Mouse (Mus musculus) left cerebral cortex, adult 11 months (tissue): Measurements from ENCODE around the gene Arvcf.

Source experiments
- DNase-seq: peaks from one replicate; pipeline ENCODE4 v3.0.0; 2022; ENCODE audit warnings: low spot score

Arvcf gene

GRCm38 (mm10) chr16:18388583-18389435, 40.8 kb downstream of the Arvcf start:
- no peak for DNase-seq

DNA sequence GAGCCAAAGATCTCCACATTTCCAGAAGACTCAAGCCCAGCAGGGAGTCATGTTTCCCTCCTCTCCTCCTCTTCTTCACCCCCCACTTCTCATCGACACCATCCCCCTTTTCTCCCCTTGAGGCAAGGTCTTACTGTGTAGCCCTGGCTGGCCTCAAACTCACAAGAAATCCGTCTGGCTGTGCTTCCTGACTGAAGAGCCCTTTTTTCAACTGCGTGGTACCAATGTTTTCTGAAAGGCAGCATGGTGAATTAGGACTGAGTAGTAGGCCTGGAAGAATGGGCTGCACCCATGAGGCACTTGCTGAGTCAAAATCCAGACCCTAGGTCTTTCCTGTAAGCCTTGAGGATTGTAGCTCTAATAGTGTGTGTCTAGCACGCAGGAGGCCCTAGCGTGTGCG, 42.4 kb downstream of the Arvcf start:
- no peak for DNase-seq

DNA sequence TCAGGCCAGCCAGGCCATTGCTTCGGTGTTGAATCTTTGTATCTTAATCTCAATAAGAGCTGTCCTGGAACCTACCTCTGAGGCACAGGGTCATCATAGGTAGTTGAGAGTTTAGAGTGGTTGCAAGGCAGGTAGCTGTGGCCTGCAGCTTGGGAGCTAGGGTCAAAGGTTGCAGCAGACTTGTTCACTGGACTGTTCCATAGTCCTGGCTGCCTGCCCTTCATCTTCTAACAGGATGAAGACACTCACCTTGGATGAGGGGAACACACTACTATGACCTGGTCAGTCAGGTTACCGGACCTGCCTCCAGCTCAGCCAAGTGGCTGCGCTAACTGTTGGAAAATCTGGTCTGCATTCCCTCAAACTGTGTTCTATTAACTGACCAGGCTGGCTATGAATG, 43.1 kb downstream of the Arvcf start:
- no peak for DNase-seq

DNA sequence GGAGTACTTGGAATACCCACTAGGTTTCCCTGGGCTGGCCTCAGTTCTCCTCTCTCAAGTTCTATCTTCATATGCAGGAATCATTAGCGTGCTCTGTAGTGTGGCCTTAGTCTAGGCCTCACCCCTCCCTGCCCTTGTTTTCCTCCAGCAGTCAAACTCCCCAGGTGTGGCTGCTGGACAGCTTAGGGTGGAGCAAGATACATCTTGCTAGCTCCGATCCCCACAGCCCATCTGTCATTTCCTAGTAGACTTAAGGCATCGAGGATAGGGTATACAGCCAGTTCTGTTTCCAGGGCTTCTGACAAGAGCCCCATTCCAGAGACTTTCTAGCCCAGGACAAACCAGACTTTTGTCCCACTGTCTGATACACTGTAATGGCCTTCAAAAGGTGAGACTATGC, 43.7 kb downstream of the Arvcf start:
- DNase-seq: no peak

- DNase-seq: peak; percentile 70
These were observed 44.8 kb downstream of the Arvcf start for GRCm38 (mm10) chr16:18392469-18393426.

DNA sequence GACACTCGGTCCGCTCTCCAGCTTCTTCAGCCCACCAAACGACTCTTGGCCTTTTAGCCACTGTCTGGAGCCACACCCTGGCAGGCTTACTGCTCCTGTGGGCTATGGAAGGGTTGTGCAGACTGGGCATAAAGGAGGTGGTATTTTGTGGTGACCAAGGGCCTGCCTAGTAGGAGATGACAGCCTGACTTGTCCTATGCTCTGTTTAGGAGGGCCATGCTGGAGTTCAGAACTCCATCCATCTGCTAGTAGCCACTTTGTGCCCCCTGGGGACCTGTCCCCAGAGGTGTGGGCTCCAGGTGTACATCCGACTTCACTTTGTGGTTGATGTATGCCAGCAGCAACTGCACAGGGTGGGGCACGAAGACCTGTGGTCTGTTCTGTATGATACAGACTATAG, 45.6 kb downstream of the Arvcf start:
- DNase-seq: no peak

GRCm38 (mm10) chr16:18394056-18394455, 46.1 kb downstream of the Arvcf start:
- DNase-seq: no peak

GRCm38 (mm10) chr16:18394777-18395619, 47.0 kb downstream of the Arvcf start:
- DNase-seq: no peak

- DNase-seq: no peak
These were observed 47.6 kb downstream of the Arvcf start for GRCm38 (mm10) chr16:18395620-18396036.

DNA sequence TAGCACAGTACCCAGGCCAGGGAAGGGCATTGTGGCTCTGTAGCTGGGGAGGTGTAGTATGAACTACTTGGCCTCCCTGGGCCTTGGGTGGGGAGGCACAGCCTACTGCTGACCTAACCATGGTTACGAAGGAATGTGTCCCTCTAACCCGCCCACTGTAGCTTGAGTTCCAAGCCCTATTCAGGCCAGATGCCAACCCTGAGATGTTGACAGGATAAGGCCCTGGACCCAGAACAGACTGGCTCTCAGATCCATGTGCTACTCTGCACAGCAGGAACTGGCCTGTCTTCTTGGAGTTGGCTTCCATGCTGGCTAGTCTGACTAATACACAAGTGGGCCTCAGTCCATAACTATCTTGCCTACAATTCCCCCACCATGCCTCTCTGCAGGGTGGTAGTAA, 48.2 kb downstream of the Arvcf start:
- no peak for DNase-seq

- no peak for DNase-seq
These were observed 49.0 kb downstream of the Arvcf start for GRCm38 (mm10) chr16:18396791-18397621.

GRCm38 (mm10) chr16:18400028-18400427, 52.0 kb downstream of the Arvcf start:
- no peak for DNase-seq

DNA sequence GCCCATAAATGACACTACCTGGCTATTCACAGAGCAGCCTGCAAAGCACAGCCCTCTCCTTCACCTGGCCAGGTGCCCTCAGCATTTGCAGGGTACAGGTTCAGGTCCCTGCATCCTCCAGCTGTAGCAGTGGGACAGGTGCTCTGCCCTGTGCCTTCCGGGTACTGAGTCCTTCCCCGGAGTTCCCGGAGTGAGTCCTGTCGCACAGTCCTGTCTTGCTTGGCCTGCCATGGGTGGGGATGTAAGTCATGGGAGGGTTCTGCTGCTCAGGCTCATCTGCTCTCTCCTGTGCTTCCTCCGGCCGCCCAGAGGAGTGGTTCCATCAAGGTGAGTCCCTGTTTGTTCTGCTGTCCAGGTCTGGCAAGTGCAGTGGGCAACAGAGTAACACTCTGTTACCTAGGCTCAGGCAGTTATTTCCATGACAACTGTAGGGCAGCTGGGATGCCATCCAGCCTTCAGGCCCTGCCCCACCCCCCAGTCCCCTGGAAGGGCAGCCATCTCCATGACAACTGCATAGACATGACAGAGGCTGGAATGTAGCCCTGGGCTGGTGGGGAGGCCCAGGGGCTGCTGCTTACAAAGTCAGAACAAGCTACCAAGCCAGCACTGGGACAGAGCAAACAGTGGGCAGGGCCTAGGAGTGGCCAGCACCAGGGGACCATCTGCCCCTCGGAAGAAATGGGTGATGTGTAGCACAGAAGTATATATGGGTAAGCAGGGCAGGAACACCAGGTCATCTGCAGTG, 52.7 kb downstream of the Arvcf start:
- DNase-seq: no peak

- DNase-seq: no peak
These were observed 55.3 kb downstream of the Arvcf start for GRCm38 (mm10) chr16:18403285-18403684.

- DNase-seq: no peak
These were observed 57.3 kb downstream of the Arvcf start for GRCm38 (mm10) chr16:18405091-18405854.

GRCm38 (mm10) chr16:18405876-18406275, 57.9 kb downstream of the Arvcf start:
- no peak for DNase-seq

GRCm38 (mm10) chr16:18406293-18406692, 58.3 kb downstream of the Arvcf start:
- DNase-seq: no peak

- no peak for DNase-seq
These were observed 59.9 kb downstream of the Arvcf start for GRCm38 (mm10) chr16:18407912-18408311.

- DNase-seq: no peak
These were observed 61.8 kb downstream of the Arvcf start for GRCm38 (mm10) chr16:18409776-18410175.

GRCm38 (mm10) chr16:18410418-18410817, 62.4 kb downstream of the Arvcf start:
- DNase-seq: no peak
